Mouse (Mus musculus) adrenal gland, adult 2 months (tissue): Measurements from ENCODE around the gene Aifm1. TPM values are rescaled to one million over a fixed set of nuclear protein-coding genes. Genes with fewer than 3 reads are reported as not detected.

Experiments
- polyA plus RNA-seq: library from polyadenylated mRNA; depleted of rRNA; stranded (reverse); fragments of >200 nt; gene quantifications from 2 replicates; pipeline ENCODE4 v1.2.3, GENCODE M21; 2012; rRNA removed
- total RNA-seq, 2 experiments: library from RNA; stranded (reverse); gene quantifications; 2 replicates each; pipeline ENCODE4 v1.2.3; 2021

Aifm1 gene
- total and polyA plus RNA-seq, 3 experiments: 14.4 to 181 (median 164) TPM

Other genes starting within 250 kb of the Aifm1 start
- 10 to 100 TPM in 1 of 2 experiments, 1 to 10 TPM in 1; 9.4 to 11.5 TPM for gene Bcorl1, start 172.2 kb downstream of the Aifm1 start, total RNA-seq
- 3.6 and 5.2 TPM in 2 replicates for gene Bcorl1, start 172.2 kb downstream of the Aifm1 start, polyA plus RNA-seq
- 10 to 100 TPM in 1 of 2 experiments, 1 to 10 TPM in 1; 8.2 to 19.1 TPM for gene Elf4, start 50.4 kb downstream of the Aifm1 start, total RNA-seq
- 8.1 and 13.5 TPM in 2 replicates for gene Elf4, start 50.4 kb downstream of the Aifm1 start, polyA plus RNA-seq
- 10 to 100 TPM in 1 of 2 experiments, 1 to 10 TPM in 1; 9.4 to 49.1 TPM for gene Rab33a, start 5.7 kb upstream of the Aifm1 start, total RNA-seq
- gene Rab33a, start 5.7 kb upstream of the Aifm1 start, polyA plus RNA-seq: 13.7 and 16.8 TPM in 2 replicates
- gene Zfp280c, start 80.9 kb upstream of the Aifm1 start, total RNA-seq: 10 to 100 TPM in 1 of 2 experiments, 1 to 10 TPM in 1; 9.8 to 11.8 TPM
- gene Zfp280c, start 80.9 kb upstream of the Aifm1 start, polyA plus RNA-seq: 0.65 and 0.76 TPM in 2 replicates
- gene Slc25a14, start 109.8 kb upstream of the Aifm1 start, total RNA-seq: 10 to 100 TPM in 1 of 2 experiments, 1 to 10 TPM in 1; 8.3 to 15.0 TPM
- gene Slc25a14, start 109.8 kb upstream of the Aifm1 start, polyA plus RNA-seq: 1.4 and 1.8 TPM in 2 replicates
- gene Gpr119, start 160.9 kb upstream of the Aifm1 start, total RNA-seq: under 1 TPM in 1 of 2 experiments, not detected in 1; 0.12 TPM
- gene Gpr119, start 160.9 kb upstream of the Aifm1 start, polyA plus RNA-seq: 0.09 TPM in 1 of 2 replicates, not detected in the other
- gene Rbmx2, start 181.4 kb upstream of the Aifm1 start, total RNA-seq: 1 to 10 TPM; 2.0 to 4.3 TPM
- gene Rbmx2, start 181.4 kb upstream of the Aifm1 start, polyA plus RNA-seq: 0.13 and 0.39 TPM in 2 replicates